Mouse (Mus musculus) CD4-positive helper T cell, adult 2 months (primary cell): ENCODE data around the gene Trim47.

ENCODE experiments used
- DNase-seq: peaks from one replicate; pipeline ENCODE4 v3.0.0-alpha.2; 2012; ENCODE audit warnings: low read depth, missing footprints, low spot score

Trim47 gene

GRCm38 (mm10) chr11:116127156-116127980, at the start of gene Trim47:
Gene Trim47, minus strand, starts transcription at chr11:116127210.
- no peak for DNase-seq

GRCm38 (mm10) chr11:116176010-116176409, 49.0 kb upstream of the Trim47 start:
- DNase-seq: no peak

GRCm38 (mm10) chr11:116174775-116175448, 47.9 kb upstream of the Trim47 start:
- no peak for DNase-seq

- DNase-seq: no peak
Observed at GRCm38 (mm10) chr11:116171959-116172358, 44.9 kb upstream of the Trim47 start.

GRCm38 (mm10) chr11:116170003-116170800, 43.2 kb upstream of the Trim47 start:
- DNase-seq: no peak

GRCm38 (mm10) chr11:116169214-116169613, 42.2 kb upstream of the Trim47 start:
- DNase-seq: no peak

- peak; percentile 91 for DNase-seq
Observed at GRCm38 (mm10) chr11:116167884-116168439, 41.0 kb upstream of the Trim47 start, which contains the start of gene Fbf1. Gene Fbf1, minus strand, starts transcription at chr11:116168166.

GRCm38 (mm10) chr11:116167232-116167631, 40.2 kb upstream of the Trim47 start:
- peak; percentile 36 for DNase-seq

- no peak for DNase-seq
Observed at GRCm38 (mm10) chr11:116163002-116163401, 36.0 kb upstream of the Trim47 start.

GRCm38 (mm10) chr11:116162146-116162545, 35.1 kb upstream of the Trim47 start:
- DNase-seq: no peak

GRCm38 (mm10) chr11:116161312-116161711, 34.3 kb upstream of the Trim47 start:
- no peak for DNase-seq

GRCm38 (mm10) chr11:116150960-116151359, 23.9 kb upstream of the Trim47 start:
- no peak for DNase-seq

- no peak for DNase-seq
Observed at GRCm38 (mm10) chr11:116149341-116149740, 22.3 kb upstream of the Trim47 start.

GRCm38 (mm10) chr11:116148761-116149221, 21.8 kb upstream of the Trim47 start:
- no peak for DNase-seq

GRCm38 (mm10) chr11:116146294-116146985, 19.4 kb upstream of the Trim47 start:
- DNase-seq: no peak

- no peak for DNase-seq
Observed at GRCm38 (mm10) chr11:116145481-116146293, 18.7 kb upstream of the Trim47 start.

GRCm38 (mm10) chr11:116143468-116143867, 16.5 kb upstream of the Trim47 start:
- no peak for DNase-seq

GRCm38 (mm10) chr11:116142211-116142991, 15.4 kb upstream of the Trim47 start:
- DNase-seq: no peak

- DNase-seq: peak; percentile 95
Observed at GRCm38 (mm10) chr11:116138468-116139138, 11.6 kb upstream of the Trim47 start, which contains the start of gene Mrpl38. Gene Mrpl38, minus strand, starts transcription at chr11:116138868.
